Mouse (Mus musculus) embryonic stem cell, embryonic (primary cell): ENCODE data around the gene Cdx4.

ENCODE experiments used
- CTCF ChIA-PET, 4 experiments: fragments of 300-600 bp in 2 of 4; fragments of 350-600 bp in 2 of 4; sonication (Branson Sonifier 250); formaldehyde crosslinking; loops; one replicate each; lab custom pipeline; 2022; ENCODE audit warnings: inconsistent platforms in 2 of 4; lab: Charles Lee
- POLR2A ChIA-PET, 4 experiments: fragments of 300-600 bp in 2 of 4; fragments of 350-600 bp in 2 of 4; sonication (Branson Sonifier 250); formaldehyde crosslinking; loops; one replicate each; lab custom pipeline; 2022; ENCODE audit warnings: antibody characterized with exemption in 4 of 4, inconsistent platforms in 1 of 4; lab: Charles Lee

The Cdx4 gene

DNA sequence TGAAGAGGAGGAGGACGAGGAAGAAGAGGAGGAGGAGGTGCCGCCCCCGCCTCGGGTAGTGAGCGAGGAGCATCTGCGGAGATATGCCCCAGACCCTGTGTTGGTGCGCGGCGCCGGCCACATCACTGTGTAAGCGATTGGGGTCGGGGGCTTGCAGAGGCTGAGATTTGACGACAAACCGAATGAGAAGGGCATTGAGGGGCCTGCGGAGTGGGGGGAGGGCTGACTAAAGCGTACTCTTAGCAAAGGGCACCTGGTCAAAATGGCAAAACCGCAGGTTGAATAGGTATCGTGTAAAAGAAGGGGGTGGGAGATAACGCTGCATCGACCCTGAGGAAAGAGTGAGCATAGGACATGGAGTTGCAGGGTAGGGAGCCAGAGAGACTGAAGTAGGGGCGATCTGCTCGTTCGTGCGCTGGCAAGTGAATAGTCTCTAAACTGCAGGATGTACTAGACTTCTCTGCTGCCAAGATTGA, 35.6 kb downstream of the Cdx4 start:
- CTCF ChIA-PET = interaction anchor here in 1 of 4 experiments (0.6 kb wide), 1 partner anchor 83 kb away, joined by 5 read pairs; no protein-coding TSS in a partner anchor

DNA sequence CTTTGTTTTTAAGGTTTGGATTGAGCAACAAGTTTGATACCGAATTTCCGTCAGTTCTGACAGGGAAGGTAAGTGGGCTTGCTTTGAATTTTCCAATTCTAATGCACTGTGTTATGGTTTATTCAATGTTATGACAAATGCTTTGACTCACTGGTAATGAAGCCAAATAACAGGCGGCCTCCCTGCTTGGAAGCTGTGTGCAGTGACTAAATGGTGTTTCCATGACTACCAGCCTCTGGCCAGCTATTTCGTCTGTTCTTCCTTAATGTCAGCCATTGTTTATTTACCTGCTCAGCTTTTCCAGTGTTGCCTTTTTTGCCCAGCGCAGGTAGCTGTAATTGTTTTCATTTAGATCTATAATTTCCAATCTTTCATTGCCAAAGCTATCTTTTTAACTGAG, 45.0 kb downstream of the Cdx4 start:
- CTCF ChIA-PET = interaction anchor here in 1 of 4 experiments (0.6 kb wide), 1 partner anchor 309 kb away, joined by 3 read pairs; no protein-coding TSS in a partner anchor
- POLR2A ChIA-PET = interaction anchor here in 1 of 4 experiments (0.7 to 1.4 kb wide), 5 partner anchors 22 to 92 kb away, joined by 3 to 4 read pairs (median 3); no protein-coding TSS in a partner anchor

More for the DNA sequence above, 35.6 kb downstream of the Cdx4 start:
- POLR2A ChIA-PET = interaction anchor here in 3 of 4 experiments (0.6 to 1.7 kb wide), 8 partner anchors 11 to 90 kb away, joined by 3 to 9 read pairs (median 3); partner anchors contain the start of gene Cdx4 (in 1 of the 3)

DNA sequence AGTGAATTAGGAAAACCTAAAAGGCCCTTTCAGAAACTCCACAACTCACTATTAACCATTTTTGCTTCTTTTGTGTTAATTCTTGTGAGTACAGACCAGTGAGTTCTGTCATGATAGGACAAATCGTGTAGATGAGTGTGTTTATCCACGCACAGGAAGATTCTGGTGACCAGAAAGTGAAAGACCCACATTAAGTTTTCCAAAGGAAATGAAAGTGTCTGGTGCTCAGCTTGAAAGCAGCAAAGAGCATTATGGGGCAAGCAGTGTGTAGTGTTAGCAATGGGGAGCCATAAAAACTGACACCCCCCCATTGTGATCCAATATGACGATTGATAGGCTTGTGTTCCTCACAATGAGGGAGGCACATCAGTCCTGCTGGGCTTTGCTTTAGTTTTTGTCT, 47.5 kb downstream of the Cdx4 start:
- CTCF ChIA-PET = no interaction called here
- POLR2A ChIA-PET = no interaction called here

DNA sequence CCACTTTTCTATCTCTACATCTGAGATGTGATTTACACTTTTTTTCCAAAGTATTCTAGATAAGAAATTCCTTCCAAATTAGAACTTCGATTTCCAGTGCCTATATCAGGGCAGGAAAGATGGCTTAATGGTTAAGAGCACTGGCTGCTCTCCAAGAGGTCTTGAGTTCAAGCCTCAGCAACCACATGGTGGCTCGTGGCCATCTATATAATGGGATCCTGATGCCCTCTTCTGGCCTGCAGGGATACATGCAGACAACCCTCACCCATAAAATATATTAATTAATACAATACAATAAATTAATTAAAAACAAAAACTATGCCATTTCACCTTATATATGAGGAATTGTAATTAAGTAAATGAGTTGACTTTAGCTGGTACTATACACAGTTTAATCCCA, 50.0 kb downstream of the Cdx4 start:
- POLR2A ChIA-PET = interaction anchor here in 2 of 4 experiments (1.1 to 2.1 kb wide), 10 partner anchors 25 to 97 kb away, joined by 3 to 10 read pairs (median 4); no protein-coding TSS in a partner anchor
- CTCF ChIA-PET = interaction anchor here in 2 of 4 experiments (0.6 to 1.7 kb wide), 4 partner anchors 69 to 112 kb away, joined by 3 to 6 read pairs (median 3); no protein-coding TSS in a partner anchor

DNA sequence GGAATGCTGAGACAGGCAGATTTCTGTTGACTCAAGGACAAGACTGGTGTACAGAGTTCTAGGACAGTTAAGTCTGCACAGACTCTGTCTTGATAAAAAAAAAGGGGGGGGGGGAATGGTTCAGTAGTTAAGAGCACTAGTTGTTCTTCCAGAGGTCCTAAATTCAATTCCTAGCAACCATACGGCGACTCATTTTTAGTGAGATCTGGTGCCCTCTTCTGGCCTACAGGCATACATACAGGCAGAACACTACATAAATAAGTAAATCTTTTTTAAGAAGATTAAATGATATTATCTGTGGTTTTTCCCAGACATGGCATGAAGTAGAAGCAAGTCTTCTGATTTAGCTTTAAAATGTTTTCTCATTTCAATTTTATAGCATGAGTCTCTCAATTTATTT, 50.4 kb downstream of the Cdx4 start:
- POLR2A ChIA-PET = interaction anchor here in 1 of 4 experiments (1.2 to 2.1 kb wide), 6 partner anchors 25 to 110 kb away, joined by 3 to 10 read pairs (median 4); no protein-coding TSS in a partner anchor
- CTCF ChIA-PET = interaction anchor here in 2 of 4 experiments (1.5 to 1.7 kb wide), 2 partner anchors 69 to 112 kb away, joined by 3 read pairs; no protein-coding TSS in a partner anchor

DNA sequence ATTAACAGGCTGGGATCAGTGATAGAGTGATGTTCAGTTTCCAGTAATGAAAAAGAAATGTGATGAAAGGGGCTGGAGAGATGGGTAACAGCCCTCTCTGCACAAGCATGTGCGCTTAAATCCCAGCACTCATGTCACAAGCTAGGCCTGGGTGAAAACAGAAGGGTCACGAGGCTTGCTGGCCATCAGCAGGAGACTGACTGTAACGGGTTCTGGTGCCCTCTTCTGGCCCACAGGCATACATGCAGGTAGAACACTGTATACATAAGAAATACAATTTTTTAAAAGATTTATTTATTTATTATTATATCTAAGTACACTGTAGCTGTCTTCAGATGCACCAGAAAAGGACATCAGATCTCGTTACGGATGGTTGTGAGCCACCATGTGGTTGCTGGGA, 53.1 kb downstream of the Cdx4 start:
- CTCF ChIA-PET = interaction anchor here in 2 of 4 experiments (0.6 to 1.6 kb wide), 10 partner anchors 10 to 142 kb away, joined by 3 to 10 read pairs (median 4); no protein-coding TSS in a partner anchor
- POLR2A ChIA-PET = interaction anchor here in 3 of 4 experiments (0.6 to 1.9 kb wide), 10 partner anchors 10 to 215 kb away, joined by 3 to 7 read pairs (median 4); no protein-coding TSS in a partner anchor
